Mouse (Mus musculus): ENCODE results near the gene Chd5. TPM values are rescaled to one million over a fixed set of nuclear protein-coding genes. Genes with fewer than 3 reads are reported as not detected.

Gene Chd5
- 0.26 and 0.30 TPM in 2 replicates for polyA plus RNA-seq (2012; rRNA removed)

DNA sequence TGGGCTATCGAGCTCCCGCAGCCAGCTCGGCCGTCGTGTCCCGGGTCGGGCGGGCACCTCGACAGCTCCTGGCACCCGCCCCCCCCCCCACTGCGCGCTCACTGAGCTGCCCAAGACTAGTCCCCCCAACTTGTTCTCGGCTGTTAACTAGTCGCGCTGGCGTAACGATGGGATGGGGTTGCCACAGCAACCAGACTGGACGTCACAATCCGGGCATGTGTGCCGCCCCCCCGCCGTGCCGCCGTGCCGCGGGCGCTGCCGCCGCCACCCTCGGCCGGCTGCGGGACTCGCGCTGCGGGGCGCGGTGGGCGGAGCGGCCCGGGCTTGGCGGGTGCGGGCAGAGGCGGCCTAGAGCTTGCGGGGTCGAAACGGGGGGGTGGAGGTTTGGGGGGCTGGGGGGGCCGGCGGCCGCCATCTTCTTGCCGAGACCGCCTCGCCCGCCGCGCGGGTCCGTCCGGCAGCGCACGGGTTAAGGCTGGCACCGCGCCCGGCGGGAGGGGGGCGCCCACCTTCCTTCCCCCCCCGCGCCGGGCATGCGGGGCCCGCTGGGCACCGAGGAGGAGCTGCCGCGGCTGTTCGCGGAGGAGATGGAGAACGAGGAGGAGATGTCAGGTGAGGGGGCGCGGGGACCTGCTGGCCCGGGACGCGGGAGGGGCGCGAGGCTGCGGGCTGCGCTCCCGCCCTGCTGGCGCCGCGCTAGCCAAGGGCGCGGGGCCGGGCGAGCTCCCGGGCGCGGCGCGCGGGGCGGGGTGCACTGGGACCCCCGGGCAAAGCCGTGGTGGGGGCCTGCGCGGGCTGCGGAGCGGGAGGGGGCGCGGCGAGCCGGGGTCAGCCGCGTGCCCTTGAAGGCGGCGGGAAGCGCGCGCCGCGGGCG, at the start of gene Chd5:
Gene Chd5 (plus strand): TSS at position 233 of the 874 bp plus-strand sequence.

DNA sequence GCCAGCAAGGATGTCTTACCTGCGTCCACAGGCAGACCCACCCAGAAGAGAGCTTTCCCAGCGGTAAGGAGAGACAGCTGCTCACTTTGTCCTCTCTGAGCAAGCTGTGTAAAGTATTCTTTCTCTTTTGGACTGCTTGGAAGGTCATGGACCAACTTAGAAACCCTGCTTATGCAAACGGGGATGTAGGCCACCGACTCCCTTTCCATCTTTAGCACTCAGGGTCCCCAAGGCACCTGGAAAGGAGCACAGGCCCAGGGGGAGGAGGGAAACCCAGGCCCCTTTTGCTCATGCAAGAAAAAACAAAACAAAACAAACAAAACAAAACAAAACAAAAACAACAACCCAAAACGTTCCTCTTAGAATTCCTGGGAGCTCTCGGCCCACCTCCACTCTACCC, 46.9 kb upstream of the Chd5 start, which contains the start of gene Hes3:
Gene Hes3 (minus strand): TSS at position 101 of the 400 bp plus-strand sequence.

DNA sequence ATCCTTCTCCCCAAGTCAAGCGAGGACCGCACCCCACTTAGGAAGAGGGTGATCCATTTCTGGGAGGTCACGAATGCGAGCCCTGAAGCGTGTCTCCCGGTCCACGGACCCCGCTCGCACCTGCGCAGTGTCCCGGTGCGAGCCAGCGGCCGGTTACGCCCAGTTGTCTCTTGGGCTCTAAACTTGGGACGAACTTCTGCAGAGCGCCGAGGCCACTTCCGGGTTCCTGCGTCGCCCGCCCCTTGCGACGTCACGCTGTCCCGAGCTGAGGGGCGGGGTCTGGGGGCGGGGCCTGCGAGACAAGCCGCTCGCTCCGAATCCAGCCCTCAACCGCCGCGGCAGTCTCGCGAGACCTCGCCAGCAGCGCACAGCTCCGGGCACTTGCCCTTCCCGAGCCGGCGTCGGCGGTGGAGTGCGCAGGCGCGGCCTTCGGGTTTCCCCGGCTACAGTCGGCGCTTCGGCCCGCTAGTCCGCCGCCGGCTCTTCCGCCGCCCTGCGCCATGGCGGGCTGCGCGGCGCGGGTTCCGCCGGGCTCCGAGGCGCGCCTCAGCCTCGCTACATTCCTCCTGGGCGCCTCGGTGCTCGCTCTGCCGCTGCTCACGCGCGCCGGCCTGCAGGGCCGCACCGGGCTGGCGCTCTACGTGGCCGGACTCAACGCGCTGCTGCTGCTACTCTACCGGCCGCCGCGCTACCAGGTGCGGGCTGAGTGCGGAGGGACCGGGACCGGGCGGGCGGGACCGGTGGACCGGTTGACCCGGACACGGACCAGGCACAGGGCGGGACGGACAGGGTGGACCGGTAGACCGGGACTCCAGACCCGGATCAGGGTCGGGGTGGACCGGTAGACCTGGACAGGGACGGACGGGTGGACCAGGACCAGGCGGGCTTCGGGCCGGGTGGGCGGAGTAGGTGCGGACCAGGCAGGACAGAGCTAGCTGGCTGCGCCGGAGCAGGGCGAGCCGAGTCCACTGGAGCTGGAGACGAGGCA, 41.3 kb upstream of the Chd5 start, which contains the start of gene Icmt:
Gene Icmt (plus strand): TSS at position 354 of the 988 bp plus-strand sequence.

DNA sequence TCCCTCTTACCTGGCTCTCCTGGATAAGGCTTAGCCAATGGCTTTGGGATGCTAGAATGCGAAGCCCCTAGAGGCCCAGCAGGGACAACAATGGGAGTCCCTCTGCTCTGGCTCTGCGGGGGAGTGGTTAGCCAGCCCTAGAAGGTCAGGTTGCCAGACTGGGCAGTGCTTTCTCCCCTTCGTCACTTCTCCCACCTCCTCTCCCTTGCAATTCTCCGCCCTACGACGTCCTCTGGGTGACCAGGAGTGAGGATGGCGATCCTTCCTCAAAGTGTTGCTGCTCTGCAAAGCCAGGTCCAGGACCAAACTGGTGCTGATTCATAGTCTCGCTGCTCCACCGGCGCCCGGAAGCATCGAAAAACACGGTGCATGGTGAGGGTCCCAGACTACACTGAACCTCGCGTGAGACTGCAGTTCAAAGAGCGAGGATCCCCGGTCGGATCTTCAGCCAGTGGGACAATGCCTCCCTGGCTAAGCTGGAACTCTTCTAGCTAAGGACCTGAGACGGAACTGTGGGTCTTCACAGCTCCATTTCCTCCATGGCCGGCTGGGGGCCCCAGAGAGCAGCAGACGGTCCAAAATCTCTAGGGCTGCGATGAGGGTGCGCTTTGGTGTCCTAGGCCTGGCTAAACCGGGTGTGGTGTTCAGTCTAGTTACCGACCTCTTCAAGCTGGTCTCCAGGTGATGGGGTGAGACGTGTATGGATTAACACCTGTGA, 19.8 kb upstream of the Chd5 start, which contains the start of gene Rnf207:
Gene Rnf207 (minus strand): TSS at position 477 of the 718 bp plus-strand sequence.

DNA sequence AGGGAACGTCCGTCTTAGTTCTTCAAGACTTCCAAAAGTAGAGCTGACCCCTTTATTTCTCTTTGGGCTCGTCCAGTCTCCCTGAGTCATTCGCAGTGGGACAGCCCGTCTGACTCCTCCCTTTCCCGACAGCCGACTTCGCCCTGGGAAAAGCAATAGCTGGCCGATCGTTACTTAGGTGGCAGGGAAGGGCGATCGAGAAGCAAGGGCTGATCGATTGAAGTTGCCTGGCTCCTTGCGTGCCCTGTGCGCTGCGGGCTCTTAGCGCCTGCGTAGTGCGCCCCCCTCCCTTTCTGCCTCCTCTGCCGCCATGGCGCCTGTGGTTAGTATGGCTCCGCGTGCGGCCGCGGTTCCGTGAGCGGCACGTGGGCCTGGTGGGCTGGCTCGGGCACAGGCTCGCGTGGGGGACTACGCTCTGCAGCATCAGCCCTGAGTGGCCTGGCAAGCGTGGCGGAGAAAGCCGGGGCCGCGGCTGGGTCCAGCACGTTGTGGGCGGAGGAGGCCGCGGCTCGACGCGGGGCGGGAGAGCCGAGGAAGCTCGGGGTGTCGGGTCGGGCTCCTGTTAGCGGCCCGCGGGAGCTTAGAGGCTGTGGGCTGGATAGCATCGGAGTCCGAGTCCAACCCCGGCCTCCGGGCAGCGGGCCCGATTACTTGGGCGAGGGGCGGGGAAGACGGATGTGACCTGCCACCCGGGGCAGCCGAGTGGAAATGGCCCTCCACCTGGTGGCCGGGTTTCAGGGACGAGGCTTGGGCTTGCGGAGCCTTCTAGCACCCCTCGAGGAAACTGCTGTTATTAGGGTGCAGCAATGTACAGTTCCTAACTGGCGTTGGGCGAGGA, 12.7 kb upstream of the Chd5 start, which contains the start of gene Rpl22:
Gene Rpl22 (plus strand): TSS at position 169 of the 838 bp plus-strand sequence.

Other genes starting within 250 kb of the Chd5 start
- 8.9 and 11.5 TPM in 2 replicates for gene Tnfrsf25, start 222.7 kb upstream of the Chd5 start, polyA plus RNA-seq (2012; rRNA removed)
- 85.4 and 131 TPM in 2 replicates for gene Espn, start 186.3 kb upstream of the Chd5 start, polyA plus RNA-seq (2012; rRNA removed)
- gene Hes2, start 179.8 kb upstream of the Chd5 start, polyA plus RNA-seq (2012; rRNA removed) = 0.15 and 0.16 TPM in 2 replicates
- gene Acot7, start 160.5 kb upstream of the Chd5 start, polyA plus RNA-seq (2012; rRNA removed) = 59.7 and 67.2 TPM in 2 replicates
- gene Gpr153, start 64.4 kb upstream of the Chd5 start, polyA plus RNA-seq (2012; rRNA removed) = 80.9 and 134 TPM in 2 replicates
- gene Hes3, start 47.0 kb upstream of the Chd5 start, polyA plus RNA-seq (2012; rRNA removed) = 0.09 TPM in 1 of 2 replicates, not detected in the other
- gene Icmt, start 41.4 kb upstream of the Chd5 start, polyA plus RNA-seq (2012; rRNA removed) = 35.6 and 39.6 TPM in 2 replicates
- gene Rnf207, start 19.7 kb upstream of the Chd5 start, polyA plus RNA-seq (2012; rRNA removed) = 4.6 and 5.5 TPM in 2 replicates
- 31.1 and 39.6 TPM in 2 replicates for gene Rpl22, start 12.9 kb upstream of the Chd5 start, polyA plus RNA-seq (2012; rRNA removed)
- gene Nphp4, start 138.1 kb downstream of the Chd5 start, polyA plus RNA-seq (2012; rRNA removed) = 6.3 and 6.4 TPM in 2 replicates
- 2.1 and 2.7 TPM in 2 replicates for gene Kcnab2, start 139.2 kb downstream of the Chd5 start, polyA plus RNA-seq (2012; rRNA removed)